Mouse (Mus musculus): ENCODE results near the gene Fmnl1.

DNA sequence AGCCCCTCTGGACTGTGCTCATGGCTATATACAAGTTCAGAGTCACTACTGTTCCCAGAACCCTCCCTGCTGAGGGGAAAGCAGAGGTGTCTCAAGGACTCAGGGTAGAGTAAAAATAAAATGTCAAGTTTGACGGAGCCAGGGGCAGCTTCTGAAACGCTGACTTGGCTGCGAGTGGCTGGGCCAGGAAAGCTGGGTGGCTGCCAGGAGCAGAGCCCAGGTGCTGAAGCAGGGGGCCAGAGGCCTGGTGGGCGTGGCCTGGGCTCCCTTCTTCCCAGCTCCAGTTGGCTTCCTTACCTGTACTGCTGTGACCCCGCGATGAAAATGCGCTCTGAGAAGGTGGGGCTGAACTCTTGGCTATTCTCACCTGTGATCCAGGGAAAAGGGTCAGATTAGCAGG lies 69.8 kb downstream of the Fmnl1 start:
- TF ChIP-seq CTCF (conservative IDR thresholded peaks at IDR 0.05; ENCODE audit: low read length) (no peak), POU5F1 (IDR thresholded peaks at IDR 0.05; ENCODE audit: borderline replicate concordance, low read length) (no peak)

All from E14TG2a.4 (cell line).